Mouse (Mus musculus) hindbrain, embryonic 16.5 days (tissue): ENCODE data around the gene Hydin. TPM values are rescaled to one million over a fixed set of nuclear protein-coding genes. Genes with fewer than 3 reads are reported as not detected.

Source experiments
- ATAC-seq: fragments of 200-750 bp; cut with Nextera tagmentation; 2 replicates; pipeline ENCODE4 v1.8.0; 2017; ENCODE audit warnings: moderate TSS enrichment, moderate library complexity
- H3K27ac ChIP-seq: fragments of 300-500 bp; sonication (generic); 2 replicates; pipeline ENCODE4 v1.5.1; 2014; ENCODE audit warnings: low read depth, mild to moderate bottlenecking, control low read depth, low read length, moderate library complexity
- H3K27me3 ChIP-seq: fragments of 300-500 bp; sonication (generic); replicated peaks from 2 replicates; pipeline ENCODE4 v1.6.1; 2014; ENCODE audit warnings: low read length; ENCODE audit not compliant: control insufficient read depth, insufficient read depth
- H3K36me3 ChIP-seq: fragments of 300-500 bp; sonication (generic); 2 replicates; pipeline ENCODE4 v1.6.1; 2014; ENCODE audit warnings: mild to moderate bottlenecking, low read length, moderate library complexity, mixed read lengths; ENCODE audit not compliant: control insufficient read depth, insufficient read depth
- H3K4me1 ChIP-seq: fragments of 300-500 bp; sonication (generic); 2 replicates; pipeline ENCODE4 v1.6.1; 2014; ENCODE audit warnings: low read depth, low read length; ENCODE audit not compliant: control insufficient read depth, insufficient read depth
- H3K4me2 ChIP-seq: fragments of 300-500 bp; sonication (generic); 2 replicates; pipeline ENCODE4 v1.6.1; 2014; ENCODE audit warnings: mild to moderate bottlenecking, low read length, control low read depth, moderate library complexity
- H3K4me3 ChIP-seq: fragments of 300-500 bp; sonication (generic); 2 replicates; pipeline ENCODE4 v1.5.1; 2014; ENCODE audit warnings: mild to moderate bottlenecking, low read length, control low read depth, moderate library complexity
- H3K9ac ChIP-seq: fragments of 300-500 bp; sonication (generic); 2 replicates; pipeline ENCODE4 v1.6.1; 2014; ENCODE audit warnings: low read depth, mild to moderate bottlenecking, control low read depth, low read length, moderate library complexity
- H3K9me3 ChIP-seq: fragments of 300-500 bp; sonication (generic); 2 replicates; pipeline ENCODE4 v1.6.1; 2014; ENCODE audit warnings: mild to moderate bottlenecking, low read length, moderate library complexity; ENCODE audit not compliant: control insufficient read depth
- WGBS: fragments of 180-500 bp; shearing (Covaris S2); extraction: QIAGEN DNeasy Blood & Tissue Kit; methylation state at CpG from one replicate; pipeline ENCODE4 v1.1.7; 2014; 5-methylcytosine and 5-hydroxymethylcytosine counted together
- polyA plus RNA-seq: library from polyadenylated mRNA; unstranded; fragments of >200 nt; fragmentation: Nextera tagmentation; extraction: Ambion mirVana; gene quantifications from 2 replicates; pipeline ENCODE4 v1.2.1, GENCODE M21; 2015

The Hydin gene
- polyA plus RNA-seq, 1 experiment from 2014 or later = 0.41 TPM

DNA sequence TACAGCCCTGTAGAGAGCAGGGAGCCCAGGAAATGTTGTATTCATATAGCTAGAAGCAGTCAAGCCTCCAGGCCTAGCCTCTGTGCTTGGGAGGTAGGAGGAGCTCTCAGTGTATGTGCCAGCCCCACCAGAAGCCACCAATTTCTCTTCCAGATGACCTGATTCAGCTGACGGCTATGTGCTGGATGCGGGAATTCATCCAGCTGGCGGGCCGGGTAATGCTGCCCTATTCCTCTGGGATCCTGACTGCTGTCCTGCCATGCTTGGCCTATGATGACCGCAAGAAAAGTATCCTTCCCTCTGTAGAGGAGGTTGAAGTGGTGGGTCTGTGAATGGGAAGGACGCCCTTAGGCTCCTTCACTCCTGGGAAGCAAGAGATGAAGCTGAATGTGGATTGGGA lies 369.4 kb downstream of the Hydin start:
- no peak overlapping the region for H3K27ac ChIP-seq
- H3K4me1 ChIP-seq = no peaks in the 10 kb centered on the region
- H3K4me3 ChIP-seq = no peak overlapping the region
- no peak overlapping the region for H3K4me2 ChIP-seq
- peaks cover 38% of the 10 kb centered on the region for H3K36me3 ChIP-seq
- no peaks in the 10 kb centered on the region for H3K9me3 ChIP-seq
- no peak overlapping the region for H3K9ac ChIP-seq
- 88% methylated on average over 6 of the region's 6 CpGs for WGBS
- no peaks in the 10 kb centered on the region for H3K27me3 ChIP-seq
- ATAC-seq = no peak

DNA sequence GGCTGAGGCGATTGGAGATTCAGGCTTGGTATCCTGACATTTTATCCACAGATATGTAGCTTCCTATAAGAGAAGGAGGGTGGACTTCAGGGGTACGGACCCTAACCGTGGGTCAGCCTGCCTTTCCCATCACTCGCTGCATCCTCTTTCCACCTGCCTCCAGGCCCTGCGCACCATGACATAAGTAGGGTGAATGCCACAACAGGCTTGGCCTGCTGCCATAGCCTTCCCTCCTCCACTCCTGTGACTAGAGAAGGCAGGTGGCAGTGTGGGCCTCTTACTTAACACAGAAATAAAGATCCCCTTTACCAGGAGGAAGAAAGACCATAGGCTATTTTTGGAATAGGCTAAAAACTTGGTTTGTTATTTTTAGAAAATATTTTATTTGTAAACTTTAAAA lies 375.6 kb downstream of the Hydin start:
- H3K9ac ChIP-seq = no peak overlapping the region
- no peak overlapping the region for H3K27ac ChIP-seq
- peaks cover 11% of the 10 kb centered on the region for H3K36me3 ChIP-seq
- no peak for ATAC-seq
- WGBS = 82% methylated on average over 5 of the region's 5 CpGs
- H3K9me3 ChIP-seq = no peaks in the 10 kb centered on the region
- no peak overlapping the region for H3K4me2 ChIP-seq
- H3K4me3 ChIP-seq = no peak overlapping the region
- no peaks in the 10 kb centered on the region for H3K4me1 ChIP-seq
- no peaks in the 10 kb centered on the region for H3K27me3 ChIP-seq

DNA sequence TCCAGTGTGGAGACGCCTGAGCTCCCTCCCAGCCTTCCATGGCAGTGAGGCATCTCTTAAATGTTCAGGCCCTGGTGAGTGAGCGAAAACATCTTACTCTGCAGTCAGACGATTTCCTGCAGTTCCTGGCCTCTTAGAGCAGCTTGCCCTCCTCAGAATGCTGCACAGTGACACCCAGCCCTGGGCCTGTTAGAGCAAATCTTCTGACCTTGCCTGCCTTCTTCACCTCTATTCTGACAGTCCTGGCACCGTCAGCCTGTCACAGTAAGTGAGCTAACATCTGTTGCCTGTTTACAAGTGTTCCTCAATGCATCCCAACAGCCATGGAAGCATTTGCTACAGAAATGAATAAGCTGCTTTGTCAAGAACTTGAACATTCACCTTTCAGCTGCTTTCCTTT lies 376.4 kb downstream of the Hydin start:
- Histone ChIP-seq H3K4me1 (no peaks in the 10 kb centered on the region), H3K9me3 (no peaks in the 10 kb centered on the region), H3K4me2 (no peak overlapping the region), H3K27me3 (no peaks in the 10 kb centered on the region), H3K4me3 (no peak overlapping the region), H3K27ac (no peak overlapping the region), H3K36me3 (peaks cover 8% of the 10 kb centered on the region), H3K9ac (no peak overlapping the region)
- 62% methylated on average over 4 of the region's 4 CpGs for WGBS
- no peak for ATAC-seq

DNA sequence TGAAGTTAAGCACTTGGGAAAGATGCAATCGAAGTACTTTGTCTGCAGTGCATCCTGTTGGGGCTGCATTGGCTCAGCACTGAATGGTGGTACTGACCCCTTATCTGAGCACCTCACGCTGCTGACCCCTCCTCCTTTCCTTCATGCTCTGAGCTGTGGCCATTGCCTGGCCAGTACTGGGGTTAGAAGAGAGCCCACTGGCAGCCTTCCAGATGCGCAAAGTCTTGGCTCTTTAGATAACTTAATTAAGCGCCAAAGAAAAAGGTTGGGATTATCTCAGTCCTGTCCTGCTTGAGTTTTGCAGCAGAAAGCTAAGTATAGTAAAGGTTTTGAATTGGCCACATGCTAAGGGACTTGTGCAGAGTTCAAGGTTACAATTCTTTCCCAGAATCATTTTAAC lies 377.6 kb downstream of the Hydin start:
- ATAC-seq = no peak
- Histone ChIP-seq H3K4me1 (no peaks in the 10 kb centered on the region), H3K9me3 (no peaks in the 10 kb centered on the region), H3K36me3 (peaks cover 10% of the 10 kb centered on the region), H3K9ac (no peak overlapping the region), H3K4me2 (no peak overlapping the region), H3K27ac (no peak overlapping the region), H3K4me3 (no peak overlapping the region), H3K27me3 (no peaks in the 10 kb centered on the region)
- 86% methylated on average over 4 of the region's 4 CpGs for WGBS

DNA sequence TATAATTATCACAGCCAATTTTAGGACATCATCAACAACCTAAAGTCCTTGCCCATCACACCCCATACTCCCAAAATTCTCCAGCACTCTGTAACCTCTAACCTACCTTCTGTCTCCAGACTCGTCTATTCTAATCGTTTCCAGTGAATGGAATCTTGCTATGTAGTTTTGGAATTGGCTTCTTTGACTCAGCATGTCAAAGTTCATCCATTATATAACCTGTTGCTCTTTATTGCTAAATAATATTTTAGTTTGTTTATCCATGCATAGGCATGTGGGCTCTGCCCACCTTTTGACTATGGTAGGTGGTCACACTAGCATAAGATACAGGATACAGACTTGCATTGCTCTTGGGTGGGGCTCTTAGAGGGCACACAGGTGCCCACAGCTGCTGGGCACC lies 378.1 kb downstream of the Hydin start:
- Histone ChIP-seq H3K9me3 (no peaks in the 10 kb centered on the region), H3K36me3 (peaks cover 12% of the 10 kb centered on the region), H3K4me1 (no peaks in the 10 kb centered on the region), H3K4me3 (no peak overlapping the region), H3K27me3 (no peaks in the 10 kb centered on the region), H3K4me2 (no peak overlapping the region), H3K27ac (no peak overlapping the region), H3K9ac (no peak overlapping the region)
- ATAC-seq = no peak
- 90% methylated on average over 2 of the region's 2 CpGs for WGBS

DNA sequence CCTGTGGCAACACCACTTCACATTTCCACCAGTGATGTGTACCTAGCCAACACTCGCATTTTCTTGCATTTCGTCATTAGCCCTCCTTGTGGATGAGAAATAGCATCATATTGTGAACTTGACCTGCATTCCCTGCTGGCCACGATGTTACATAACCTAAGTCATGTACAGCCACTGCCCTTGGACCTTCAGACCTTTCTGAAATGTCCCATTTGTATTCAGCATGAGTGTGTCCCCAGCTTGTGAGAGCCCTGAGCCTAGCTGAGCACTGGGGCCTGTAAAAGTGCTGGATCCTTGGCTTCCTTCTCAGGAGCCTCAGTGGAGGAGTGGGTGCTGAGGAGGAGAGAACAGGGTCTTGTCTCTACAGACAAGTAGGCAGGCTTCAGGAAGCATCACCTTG lies 378.6 kb downstream of the Hydin start:
- no peaks in the 10 kb centered on the region for H3K9me3 ChIP-seq
- H3K4me1 ChIP-seq = no peaks in the 10 kb centered on the region
- 94% methylated on average over 3 of the region's 3 CpGs for WGBS
- H3K27me3 ChIP-seq = no peaks in the 10 kb centered on the region
- peaks cover 12% of the 10 kb centered on the region for H3K36me3 ChIP-seq
- no peak overlapping the region for H3K27ac ChIP-seq
- ATAC-seq = no peak
- H3K9ac ChIP-seq = no peak overlapping the region
- H3K4me3 ChIP-seq = no peak overlapping the region
- H3K4me2 ChIP-seq = no peak overlapping the region

DNA sequence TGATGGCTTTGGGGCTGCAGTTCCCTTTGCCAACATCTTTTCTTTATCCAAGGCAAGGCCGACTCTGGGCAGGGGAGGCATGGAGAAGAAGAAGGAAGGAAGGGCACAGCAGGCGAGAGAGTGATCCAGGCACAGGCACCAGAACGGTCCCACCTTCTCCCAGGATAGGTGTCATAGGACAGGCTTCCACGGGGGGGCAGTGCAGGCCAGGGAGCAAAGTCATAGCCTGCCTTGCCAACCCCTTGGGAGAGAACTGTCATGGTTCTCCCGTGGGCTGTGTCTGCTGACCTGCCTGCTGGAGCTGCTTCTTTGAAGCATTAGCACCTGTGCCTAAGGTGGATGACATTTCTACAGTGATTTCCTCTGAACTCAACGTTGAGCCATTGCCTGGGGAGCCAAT lies 379.3 kb downstream of the Hydin start:
- H3K9me3 ChIP-seq = no peaks in the 10 kb centered on the region
- peaks cover 12% of the 10 kb centered on the region for H3K36me3 ChIP-seq
- no peak overlapping the region for H3K4me3 ChIP-seq
- H3K27ac ChIP-seq = no peak overlapping the region
- WGBS = 37% methylated on average over 6 of the region's 6 CpGs
- no peaks in the 10 kb centered on the region for H3K4me1 ChIP-seq
- H3K27me3 ChIP-seq = no peaks in the 10 kb centered on the region
- peak; percentile 86 for ATAC-seq
- no peak overlapping the region for H3K9ac ChIP-seq
- H3K4me2 ChIP-seq = no peak overlapping the region

DNA sequence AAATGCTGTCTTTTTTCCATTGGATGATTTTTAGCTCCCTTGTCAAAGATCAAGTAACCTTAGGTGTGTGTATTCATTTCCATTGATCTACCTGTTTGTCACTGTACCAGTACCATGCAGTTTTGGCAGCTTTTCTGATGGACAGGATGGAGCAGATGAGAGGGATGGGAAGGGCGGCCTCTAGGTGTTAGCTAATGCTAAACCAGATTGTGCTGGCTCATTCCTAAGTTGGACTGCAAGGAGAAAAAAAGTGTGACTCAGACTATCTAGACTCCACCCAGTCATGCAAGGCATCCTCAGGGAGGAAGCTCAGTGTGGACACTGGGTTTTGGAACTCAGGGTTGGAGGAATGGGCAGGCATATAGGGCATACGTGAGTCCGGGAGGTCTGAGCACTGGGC lies 381.8 kb downstream of the Hydin start:
- H3K27me3 ChIP-seq = no peaks in the 10 kb centered on the region
- no peak overlapping the region for H3K9ac ChIP-seq
- H3K36me3 ChIP-seq = peaks cover 12% of the 10 kb centered on the region
- 100% methylated on average over 3 of the region's 3 CpGs for WGBS
- H3K4me1 ChIP-seq = no peaks in the 10 kb centered on the region
- H3K27ac ChIP-seq = no peak overlapping the region
- no peak overlapping the region for H3K4me3 ChIP-seq
- no peak for ATAC-seq
- H3K9me3 ChIP-seq = no peaks in the 10 kb centered on the region
- H3K4me2 ChIP-seq = no peak overlapping the region

DNA sequence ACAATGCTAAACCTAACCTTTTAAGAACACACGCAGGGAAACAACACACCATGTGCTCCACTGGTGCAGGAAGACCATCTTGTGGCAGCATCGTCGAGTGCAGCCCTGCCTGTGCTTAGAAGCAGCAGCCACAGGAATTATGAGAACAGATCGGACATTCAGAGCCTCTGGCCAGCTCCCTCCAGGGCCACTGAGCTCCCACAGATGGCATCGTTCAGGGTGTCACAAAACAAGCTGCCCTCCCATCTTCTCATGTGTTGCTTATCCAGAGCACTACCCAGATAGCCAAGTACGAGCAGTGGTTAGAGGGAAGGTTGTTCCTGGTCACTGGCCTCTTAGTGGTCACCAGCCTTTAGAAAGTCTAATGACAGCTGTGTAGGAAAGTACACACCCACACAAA lies 382.5 kb downstream of the Hydin start:
- H3K4me3 ChIP-seq = no peak overlapping the region
- ATAC-seq = no peak
- H3K9ac ChIP-seq = no peak overlapping the region
- no peak overlapping the region for H3K27ac ChIP-seq
- H3K27me3 ChIP-seq = no peaks in the 10 kb centered on the region
- no peak overlapping the region for H3K4me2 ChIP-seq
- 87% methylated on average over 6 of the region's 6 CpGs for whole genome bisulfite sequencing
- H3K4me1 ChIP-seq = no peaks in the 10 kb centered on the region
- H3K9me3 ChIP-seq = no peaks in the 10 kb centered on the region
- peaks cover 11% of the 10 kb centered on the region for H3K36me3 ChIP-seq

DNA sequence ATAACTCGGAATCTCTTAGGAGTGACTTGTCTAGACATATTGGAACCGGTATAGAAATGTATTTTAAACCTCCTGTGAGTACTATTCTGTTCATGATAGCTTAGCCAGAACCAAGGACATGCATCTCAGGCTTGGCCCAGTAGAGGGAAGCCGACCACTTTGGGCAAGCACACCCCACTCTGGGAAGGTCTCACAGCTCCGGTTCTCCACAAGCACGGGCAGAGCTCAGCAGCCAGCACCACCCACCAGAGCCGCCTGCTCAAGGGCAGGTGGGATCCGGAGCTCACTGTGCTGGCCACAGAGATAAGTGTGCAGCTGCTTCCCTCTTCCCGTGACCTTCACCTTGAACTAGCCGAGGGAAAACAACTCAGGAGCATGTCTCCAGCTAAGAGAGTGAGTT lies 384.1 kb downstream of the Hydin start:
- Histone ChIP-seq H3K4me3 (no peak overlapping the region), H3K4me2 (no peak overlapping the region), H3K4me1 (no peaks in the 10 kb centered on the region), H3K27ac (no peak overlapping the region), H3K36me3 (peaks cover 8% of the 10 kb centered on the region), H3K9ac (no peak overlapping the region), H3K9me3 (no peaks in the 10 kb centered on the region), H3K27me3 (no peaks in the 10 kb centered on the region)
- 91% methylated on average over 9 of the region's 9 CpGs for WGBS
- no peak for ATAC-seq
